Mouse (Mus musculus): ENCODE results near the gene Sestd1.

GRCm38 (mm10) chr2:77245806-77246205, 34.6 kb downstream of the Sestd1 start:
- TF ChIP-seq CTCF (conservative IDR thresholded peaks at IDR 0.05; ENCODE audit: insufficient read depth, insufficient read length, low read depth, low read length) (no peak), POLR2A (IDR thresholded peaks at IDR 0.05; ENCODE audit: low read depth, low read length) (no peak)
